Mouse (Mus musculus) telencephalon, adult 2 months (tissue): ENCODE measurements around the gene Egfr.

ENCODE experiments used
- DNase-seq: peaks from one replicate; pipeline ENCODE4 v3.0.0-alpha.2; 2011; ENCODE audit warnings: low read depth, low spot score

Egfr gene

DNA sequence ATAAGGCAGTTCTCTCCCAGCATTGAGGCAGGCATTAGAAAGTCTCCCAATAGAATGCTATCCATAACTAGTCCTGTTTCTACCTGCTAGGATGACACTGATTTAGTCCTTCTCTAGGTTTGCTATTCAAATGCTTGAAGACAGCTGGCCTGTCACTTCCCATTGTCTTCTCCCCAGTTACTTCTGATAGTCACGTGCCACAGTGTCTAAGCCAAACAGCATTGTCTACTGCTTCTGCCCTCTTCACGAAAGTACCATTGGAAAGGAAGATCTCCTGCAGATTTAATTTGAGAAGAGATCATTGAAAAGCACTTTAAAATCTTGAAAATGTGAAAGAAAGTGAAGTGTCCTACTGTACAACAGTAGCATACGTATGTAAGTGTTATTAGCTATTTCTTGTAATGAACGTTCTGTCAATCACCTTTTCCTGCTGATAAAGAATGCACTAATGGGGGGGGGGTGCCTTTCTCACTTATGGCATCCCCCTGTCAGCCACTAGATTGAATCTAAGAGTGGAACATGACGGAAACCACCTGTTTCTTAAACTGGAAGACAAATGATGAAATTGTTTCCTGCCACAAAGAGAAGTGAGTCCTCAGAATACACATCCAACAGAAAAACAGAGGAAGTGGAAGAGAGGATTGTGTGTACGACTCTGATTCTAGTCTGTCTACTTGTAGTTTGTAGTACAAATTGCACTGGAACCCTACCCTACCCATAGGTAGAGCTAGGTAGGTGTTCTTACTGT is 204.3 kb downstream of the Egfr start:
- no peak for DNase-seq

- DNase-seq = no peak
These were observed 205.0 kb downstream of the Egfr start for GRCm38 (mm10) chr11:16957030-16957429.

DNA sequence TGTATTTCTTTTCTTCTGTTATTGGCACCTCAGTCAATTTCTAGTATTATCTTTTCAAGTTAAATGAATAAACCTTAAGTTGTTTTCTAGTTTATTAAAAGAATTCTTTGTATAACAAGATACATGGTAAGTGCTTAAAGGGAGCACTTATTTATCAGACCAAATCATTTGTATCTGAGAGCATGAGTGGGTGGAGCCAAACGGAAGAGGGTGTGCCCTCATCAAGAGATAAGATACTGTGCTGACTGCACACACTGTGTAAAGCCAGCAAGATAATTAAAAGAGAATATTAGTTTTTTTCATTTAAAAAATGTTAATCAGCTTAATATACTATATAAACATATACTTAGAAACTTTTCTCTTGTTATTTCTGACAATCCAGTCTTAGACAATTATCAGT is 206.5 kb downstream of the Egfr start:
- DNase-seq = no peak
